Mouse (Mus musculus): ENCODE results near the gene Zfp296. TPM values are rescaled to one million over a fixed set of nuclear protein-coding genes. Genes with fewer than 3 reads are reported as not detected.

Zfp296 gene
- polyA plus RNA-seq, 1 experiment from 2014 or later, result 0.31 TPM

DNA sequence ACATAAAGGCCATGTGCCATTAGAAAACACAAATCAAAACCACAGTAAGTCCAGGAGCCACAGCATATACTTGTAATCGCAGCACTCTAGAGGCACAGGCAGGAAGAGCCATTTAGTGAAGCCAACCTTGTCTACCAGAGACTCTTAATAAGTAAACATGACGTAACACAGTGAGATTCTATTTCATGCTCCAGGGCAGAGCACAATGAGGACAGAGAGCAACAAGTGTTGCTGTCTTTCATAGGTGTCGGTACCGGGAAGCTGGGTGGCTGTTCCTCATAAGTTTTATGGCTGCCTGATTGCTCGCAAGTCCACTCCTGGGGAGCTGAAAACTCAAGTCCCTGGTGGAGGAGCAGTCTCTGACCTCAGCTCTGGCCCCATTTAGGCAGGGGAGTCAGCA, 25.5 kb upstream of the Zfp296 start:
- H3K4me3 ChIP-seq (replicated peaks), result no peak overlapping the region
- no peaks in the 10 kb centered on the region for H3K27me3 ChIP-seq
- WGBS, result 91% methylated on average over 5 of the region's 5 CpGs
- peaks cover 11% of the 10 kb centered on the region; the same call in 1 of the 2 replicates for H3K4me1 ChIP-seq (replicated peaks)
- no peak overlapping the region for H3K9ac ChIP-seq (replicated peaks)
- no peak for ATAC-seq
- H3K9me3 ChIP-seq, result no peaks in the 10 kb centered on the region
- H3K36me3 ChIP-seq, result peaks cover 33% of the 10 kb centered on the region
- no peak overlapping the region for H3K4me2 ChIP-seq (replicated peaks)
- H3K27ac ChIP-seq, result no peak overlapping the region

DNA sequence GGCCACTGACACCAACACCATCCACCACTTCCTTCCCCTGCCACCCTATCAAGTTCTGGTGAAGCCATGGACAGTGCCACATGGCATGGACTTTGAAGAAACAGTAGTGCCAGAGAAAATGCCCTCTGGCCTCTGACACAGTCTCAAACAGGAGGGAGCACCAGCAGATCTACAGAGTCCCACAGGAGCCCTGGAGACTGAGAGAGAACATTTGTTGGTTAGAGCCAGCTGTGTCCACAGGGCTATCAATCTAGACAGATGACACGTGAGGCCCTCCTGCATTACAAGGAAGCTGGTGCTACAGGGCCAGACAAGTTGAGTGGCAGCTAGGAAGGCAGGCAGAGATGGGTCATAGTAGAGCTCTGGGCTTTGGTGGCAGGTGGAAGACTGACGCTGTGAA, 24.6 kb upstream of the Zfp296 start:
- Histone ChIP-seq H3K27me3 (no peaks in the 10 kb centered on the region), H3K4me1 (replicated peaks) (peaks cover 17% of the 10 kb centered on the region), H3K4me3 (replicated peaks) (no peak overlapping the region), H3K9ac (replicated peaks) (no peak overlapping the region), H3K36me3 (peaks cover 37% of the 10 kb centered on the region), H3K27ac (no peak overlapping the region), H3K9me3 (no peaks in the 10 kb centered on the region), H3K4me2 (replicated peaks) (no peak overlapping the region)
- 77% methylated on average over 2 of the region's 2 CpGs for WGBS
- no peak for ATAC-seq

DNA sequence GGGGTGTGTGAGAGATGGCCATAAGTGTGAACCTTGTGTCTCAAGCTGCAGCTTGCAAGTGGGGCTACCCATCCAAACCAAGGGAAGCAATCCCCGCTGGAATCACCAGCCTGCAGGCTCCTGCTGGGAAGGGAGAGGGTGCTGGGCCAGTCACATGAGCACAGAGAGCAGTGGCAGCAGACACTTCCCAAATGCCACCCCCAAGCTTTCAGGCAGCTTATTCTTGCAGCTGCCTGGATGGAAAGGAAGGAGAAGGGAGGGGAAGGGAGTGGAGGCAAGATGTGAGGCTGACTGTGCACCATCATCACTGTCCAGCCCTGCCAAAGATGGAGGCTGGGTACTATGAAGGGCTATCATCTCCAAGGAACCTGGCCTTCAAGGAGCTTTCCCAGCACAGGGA, 22.9 kb upstream of the Zfp296 start:
- Histone ChIP-seq H3K36me3 (peaks cover 45% of the 10 kb centered on the region), H3K4me2 (replicated peaks) (no peak overlapping the region), H3K4me3 (replicated peaks) (no peak overlapping the region), H3K27me3 (no peaks in the 10 kb centered on the region), H3K4me1 (replicated peaks) (peaks cover 27% of the 10 kb centered on the region), H3K9ac (replicated peaks) (no peak overlapping the region), H3K9me3 (no peaks in the 10 kb centered on the region), H3K27ac (no peak overlapping the region)
- no peak for ATAC-seq
- WGBS, result 75% methylated on average over 1 of the region's 1 CpGs

DNA sequence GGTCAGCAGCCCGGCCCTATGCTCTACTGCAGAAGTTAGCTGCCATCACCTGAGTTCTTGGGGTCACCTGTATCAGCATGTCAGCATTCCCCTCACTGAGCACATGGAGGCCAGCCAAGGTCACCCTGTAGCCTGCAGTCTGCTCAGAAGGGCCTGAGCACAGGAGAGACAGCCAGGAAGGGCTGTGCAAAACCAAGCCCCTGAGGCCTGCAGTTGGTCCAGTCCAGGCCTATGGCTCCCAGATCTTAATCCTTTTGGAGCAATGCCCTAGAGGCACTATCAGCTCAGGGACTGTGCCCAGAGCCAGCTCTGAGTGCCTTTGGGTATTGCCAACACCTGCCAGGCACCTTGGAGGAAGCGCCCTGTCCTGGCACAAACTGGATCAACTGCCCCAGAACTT, 20.0 kb upstream of the Zfp296 start:
- Histone ChIP-seq H3K4me3 (replicated peaks) (no peak overlapping the region), H3K36me3 (peaks cover 45% of the 10 kb centered on the region), H3K9ac (replicated peaks) (0 out of 2 replicates have a peak overlapping the region, but pooled peaks have one; percentile 28), H3K27me3 (no peaks in the 10 kb centered on the region), H3K4me1 (replicated peaks) (peaks cover 48% of the 10 kb centered on the region), H3K4me2 (replicated peaks) (no peak overlapping the region), H3K27ac (no peak overlapping the region), H3K9me3 (no peaks in the 10 kb centered on the region)
- WGBS, result 97% methylated on average over 2 of the region's 2 CpGs
- ATAC-seq, result no peak

DNA sequence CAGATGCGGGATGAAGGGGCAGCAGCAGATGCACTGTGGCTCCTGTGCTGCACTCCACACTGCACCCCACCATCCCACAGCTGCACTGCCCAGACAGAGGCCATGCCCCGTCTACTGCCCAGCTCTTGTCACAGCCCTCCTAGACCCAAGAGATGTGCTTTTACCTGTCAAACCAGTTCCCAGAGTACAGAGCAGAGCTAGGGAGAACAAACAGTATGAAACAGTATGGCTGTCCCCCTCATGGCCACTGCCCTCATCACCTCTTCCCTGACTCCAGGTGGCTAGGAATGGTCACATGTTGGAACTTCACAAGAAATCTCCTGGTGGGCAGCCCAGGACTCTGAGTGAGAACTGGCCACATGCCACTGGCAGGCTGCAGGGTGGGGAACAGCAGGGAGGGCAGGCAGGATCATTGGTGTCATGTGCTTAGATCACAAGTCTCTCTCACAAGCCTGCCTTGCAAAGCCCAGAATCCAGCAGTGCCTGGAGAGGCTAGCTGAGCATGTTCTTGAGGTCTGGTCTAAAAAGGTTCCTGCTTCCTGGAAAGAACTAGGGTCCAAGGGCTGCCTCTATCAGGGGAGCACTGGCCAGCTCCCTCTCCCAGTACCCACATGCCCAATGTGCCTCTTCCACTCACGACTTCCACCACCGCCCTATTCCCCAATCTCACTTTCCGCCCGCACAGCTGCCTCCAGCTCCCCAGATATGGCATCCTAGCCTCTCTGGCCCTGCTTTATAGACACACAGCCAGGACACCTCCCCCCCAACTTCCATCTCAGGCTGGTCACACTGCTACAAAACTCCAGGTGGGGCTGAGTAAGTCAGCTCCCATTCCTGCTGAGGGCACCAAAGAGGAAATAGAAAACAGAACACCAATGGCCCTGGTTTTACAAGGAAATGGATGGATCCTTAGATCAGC, 18.8 kb upstream of the Zfp296 start:
- Histone ChIP-seq H3K4me3 (replicated peaks) (0 out of 2 replicates have a peak overlapping the region, but pooled peaks have one; percentile 4), H3K4me1 (replicated peaks) (peaks cover 52% of the 10 kb centered on the region)

DNA sequence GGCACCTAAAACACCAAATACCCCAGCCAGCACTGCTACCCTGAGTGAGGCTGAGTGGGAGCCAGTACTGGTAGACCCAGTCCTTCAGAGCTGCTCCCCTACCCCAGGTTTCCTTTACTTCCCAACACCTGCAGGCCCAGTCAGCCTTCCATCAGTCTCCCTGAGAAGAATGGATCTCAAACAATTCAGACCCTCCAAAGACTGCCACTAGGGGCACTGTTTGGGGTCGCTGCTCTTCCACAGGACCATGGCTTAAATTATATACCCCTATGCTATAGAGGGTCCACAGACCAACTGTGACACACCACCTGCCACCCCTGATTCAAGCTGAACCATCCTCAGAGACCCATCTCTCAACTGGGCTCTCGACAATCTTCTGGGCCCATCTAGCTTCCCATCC, 18.1 kb upstream of the Zfp296 start:
- ATAC-seq, result no peak
- Histone ChIP-seq H3K36me3 (peaks cover 28% of the 10 kb centered on the region), H3K9ac (replicated peaks) (peak overlapping the region; percentile 97), H3K4me1 (replicated peaks) (peaks cover 57% of the 10 kb centered on the region), H3K4me2 (replicated peaks) (peak overlapping the region; percentile 99), H3K27ac (no peak overlapping the region), H3K27me3 (no peaks in the 10 kb centered on the region), H3K9me3 (no peaks in the 10 kb centered on the region), H3K4me3 (replicated peaks) (0 out of 2 replicates have a peak overlapping the region, but pooled peaks have one; percentile 4)
- WGBS, result 27% methylated on average over 2 of the region's 2 CpGs

More for the DNA sequence above, 18.8 kb upstream of the Zfp296 start:
- 97% methylated on average over 6 of the region's 6 CpGs for WGBS
- H3K27ac ChIP-seq, result no peak overlapping the region
- H3K27me3 ChIP-seq, result no peaks in the 10 kb centered on the region
- no peaks in the 10 kb centered on the region for H3K9me3 ChIP-seq
- H3K36me3 ChIP-seq, result peaks cover 36% of the 10 kb centered on the region
- H3K4me2 ChIP-seq (replicated peaks), result peak overlapping the region; percentile 99
- no peak for ATAC-seq
- peak overlapping the region; percentile 97; the same call in 1 of the 2 replicates for H3K9ac ChIP-seq (replicated peaks)

DNA sequence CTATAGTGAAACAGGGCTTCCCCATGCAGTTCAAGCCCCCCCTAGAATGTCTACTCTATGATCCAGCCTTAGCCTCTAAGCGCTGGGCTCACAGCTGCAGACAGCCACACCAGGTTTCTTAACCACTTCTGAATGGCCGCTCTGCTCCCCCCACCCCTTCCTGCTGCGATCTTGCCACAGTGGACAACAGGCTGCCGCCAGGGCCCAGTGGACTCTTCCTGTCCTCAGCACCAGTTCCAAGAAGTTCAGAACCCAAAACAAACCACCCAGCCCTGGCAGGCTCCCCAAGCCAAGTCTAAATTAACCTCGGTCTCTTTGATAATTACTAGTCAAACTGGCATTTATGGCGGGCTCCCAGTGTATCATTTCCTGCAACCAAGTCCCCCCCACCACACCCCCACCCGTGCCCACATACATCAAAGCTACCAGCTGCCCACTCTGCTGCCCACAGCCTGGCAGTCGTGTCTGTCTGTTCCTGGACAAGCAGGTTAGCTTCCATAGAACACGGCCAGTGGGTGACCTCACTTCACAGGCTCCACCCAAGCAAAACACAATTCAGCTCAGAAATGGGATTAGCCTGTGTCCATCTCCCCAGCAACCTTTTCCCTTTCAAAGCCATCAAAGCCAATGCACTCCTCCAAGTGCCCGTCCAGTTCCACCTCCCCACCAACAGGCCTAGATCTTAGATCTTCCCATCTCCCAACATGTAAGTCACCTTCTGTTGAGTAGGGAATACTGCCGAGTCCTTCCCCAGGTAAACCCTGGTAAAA, 16.4 kb upstream of the Zfp296 start:
- Histone ChIP-seq H3K4me3 (replicated peaks) (peak overlapping the region; percentile 91), H3K27me3 (no peaks in the 10 kb centered on the region), H3K36me3 (peaks cover 31% of the 10 kb centered on the region), H3K4me1 (replicated peaks) (peaks cover 57% of the 10 kb centered on the region), H3K9me3 (no peaks in the 10 kb centered on the region), H3K4me2 (replicated peaks) (peak overlapping the region; percentile 99), H3K27ac (peak overlapping the region; percentile 94; the same call in 1 of the 2 replicates), H3K9ac (replicated peaks) (peak overlapping the region; percentile 97)
- ATAC-seq, result no peak
- 17% methylated on average over 11 of the region's 11 CpGs for WGBS

DNA sequence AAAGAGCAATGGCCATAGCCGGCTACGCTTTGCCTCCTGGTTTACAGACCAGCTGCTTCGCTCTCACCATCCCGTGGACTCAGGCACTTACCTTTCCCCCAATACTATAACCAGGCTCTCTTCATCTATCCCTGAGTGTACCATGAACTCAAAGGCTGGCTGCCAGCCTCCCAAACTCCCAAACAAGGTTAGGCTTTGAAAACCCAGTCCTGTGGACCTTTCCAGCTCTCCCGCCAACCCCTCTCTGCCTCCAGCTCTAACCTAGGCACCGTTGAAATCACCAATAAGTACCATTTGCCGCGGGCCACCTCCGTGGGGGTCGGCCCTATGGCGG, 15.7 kb upstream of the Zfp296 start:
- peaks cover 56% of the 10 kb centered on the region for H3K4me1 ChIP-seq (replicated peaks)
- H3K9me3 ChIP-seq, result no peaks in the 10 kb centered on the region
- H3K4me2 ChIP-seq (replicated peaks), result peak overlapping the region; percentile 99
- H3K36me3 ChIP-seq, result peaks cover 33% of the 10 kb centered on the region
- peak overlapping the region; percentile 91 for H3K4me3 ChIP-seq (replicated peaks)
- no peaks in the 10 kb centered on the region for H3K27me3 ChIP-seq
- peak overlapping the region; percentile 94 for H3K27ac ChIP-seq
- WGBS, result 2% methylated on average over 11 of the region's 11 CpGs
- H3K9ac ChIP-seq (replicated peaks), result peak overlapping the region; percentile 97
- no peak for ATAC-seq

DNA sequence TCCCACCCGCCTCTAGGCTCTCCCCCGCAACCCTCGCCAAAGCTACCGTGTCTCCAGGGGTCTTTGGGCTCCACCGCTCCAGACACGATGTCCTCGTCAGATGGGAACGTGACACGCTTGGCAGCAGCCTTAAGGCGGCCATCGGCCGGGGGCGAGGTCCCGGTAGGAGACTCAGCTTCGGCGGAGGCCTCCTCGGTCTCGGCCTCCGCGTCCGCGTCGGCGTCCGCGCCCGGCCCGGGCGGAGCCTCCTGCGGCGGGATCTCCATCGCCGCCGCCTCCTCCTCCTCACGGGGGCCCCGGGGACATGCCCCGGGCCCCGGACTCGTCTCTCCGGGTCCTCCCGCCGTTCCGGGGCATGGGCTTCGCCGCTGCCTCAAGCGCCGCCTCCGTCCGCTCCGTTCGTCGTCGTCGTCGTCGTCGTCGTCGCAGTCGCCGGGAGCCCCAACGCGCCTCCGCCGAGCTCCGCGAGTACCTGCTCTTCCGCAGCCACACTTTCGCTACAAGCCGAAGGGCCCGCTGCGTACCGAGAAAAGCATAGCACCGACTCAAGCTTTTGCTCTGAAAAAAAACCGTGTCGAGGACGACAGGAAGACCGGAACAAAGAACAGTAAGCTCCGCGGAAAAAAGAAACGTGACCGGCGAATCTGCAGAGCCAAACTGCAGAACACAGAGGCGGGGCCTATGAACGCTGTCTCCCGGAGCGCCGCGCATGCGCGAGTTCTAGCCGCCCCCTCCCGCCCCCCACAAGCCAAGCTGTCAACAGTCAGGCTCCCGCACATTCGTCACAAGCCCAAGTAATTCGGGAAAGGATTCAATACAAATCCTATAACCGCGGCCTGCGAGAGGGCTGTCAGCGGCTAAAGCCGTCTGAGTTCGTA, 15.1 kb upstream of the Zfp296 start:
- ATAC-seq, result peak; percentile 81
- Histone ChIP-seq H3K4me2 (replicated peaks) (peak overlapping the region; percentile 99), H3K27ac (peak overlapping the region; percentile 94), H3K4me1 (replicated peaks) (peaks cover 52% of the 10 kb centered on the region), H3K9me3 (no peaks in the 10 kb centered on the region), H3K4me3 (replicated peaks) (peak overlapping the region; percentile 91), H3K36me3 (peaks cover 37% of the 10 kb centered on the region), H3K27me3 (no peaks in the 10 kb centered on the region), H3K9ac (replicated peaks) (peak overlapping the region; percentile 97)
- under 1% methylated on average over 102 of the region's 102 CpGs for WGBS

DNA sequence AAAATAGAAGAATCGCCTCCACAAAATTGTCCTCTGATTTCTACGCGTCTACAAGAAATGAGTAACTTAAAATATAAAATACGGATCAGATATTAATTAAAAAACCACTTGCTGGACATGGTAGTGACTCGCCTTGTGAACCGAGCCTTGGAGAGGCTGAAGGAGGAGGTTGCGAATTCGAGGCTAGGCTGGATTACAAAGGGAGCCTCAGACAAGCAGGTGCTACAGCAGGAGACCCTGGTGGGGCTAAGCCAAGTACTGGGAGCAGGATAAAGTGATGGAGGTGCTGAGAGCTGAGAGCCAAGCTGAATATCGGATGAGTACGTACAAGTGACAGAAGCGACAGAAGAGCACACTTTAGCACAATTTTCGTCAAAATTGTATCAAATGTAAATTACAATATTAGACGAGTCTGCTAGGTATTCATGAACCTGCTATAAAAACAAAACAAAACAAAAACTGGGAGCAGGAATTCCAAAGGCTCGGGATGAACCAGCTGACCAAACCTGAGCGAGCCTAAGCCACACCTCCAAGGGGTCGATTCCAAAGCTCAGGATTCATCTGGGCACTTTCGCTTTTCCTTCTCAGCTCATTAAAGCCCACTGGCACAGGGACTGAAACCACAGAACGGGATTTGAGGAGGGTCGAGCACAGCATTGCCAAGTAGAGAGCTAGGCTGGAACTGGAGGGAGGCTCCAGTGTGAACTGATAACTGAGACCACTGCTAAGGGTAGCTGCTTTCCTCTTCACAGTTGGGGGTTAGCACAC, 14.3 kb upstream of the Zfp296 start, which contains the start of gene Ppp1r37:
TSS of gene Ppp1r37 (minus strand) at position 434 of the 768 bp plus-strand sequence.
- peaks cover 30% of the 10 kb centered on the region for H3K36me3 ChIP-seq
- H3K9me3 ChIP-seq, result no peaks in the 10 kb centered on the region
- peak within 1 kb of the TSS; percentile 99 for H3K4me2 ChIP-seq (replicated peaks)
- H3K4me1 ChIP-seq (replicated peaks), result peaks cover 44% of the 10 kb centered on the region
- WGBS, result 2% methylated on average over 19 of the region's 19 CpGs
- H3K4me3 ChIP-seq (replicated peaks), result peak within 1 kb of the TSS; percentile 91
- peak within 1 kb of the TSS; percentile 97 for H3K9ac ChIP-seq (replicated peaks)
- peak; percentile 57 for ATAC-seq
- H3K27me3 ChIP-seq, result no peaks in the 10 kb centered on the region
- peak within 1 kb of the TSS; percentile 94 for H3K27ac ChIP-seq

DNA sequence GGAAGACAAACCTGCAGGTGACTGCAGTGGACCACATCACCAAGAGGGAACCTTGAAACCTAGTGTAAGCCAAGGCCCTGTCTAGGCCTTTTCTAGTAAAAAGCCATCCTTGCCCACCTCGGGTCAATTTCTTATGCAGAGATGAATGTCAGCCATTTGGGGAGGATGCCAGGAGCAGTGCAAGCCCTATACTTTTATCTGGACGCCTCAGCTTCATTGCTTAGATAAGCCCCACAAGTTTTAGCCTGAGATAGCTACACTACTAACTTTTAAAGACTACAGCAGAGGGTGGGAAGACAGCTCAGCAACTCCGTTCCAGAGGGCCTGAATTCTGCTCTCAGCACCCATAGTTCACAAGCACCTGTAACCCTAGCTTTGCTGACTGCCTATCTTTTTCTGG, 13.2 kb upstream of the Zfp296 start:
- Histone ChIP-seq H3K36me3 (peaks cover 32% of the 10 kb centered on the region), H3K9ac (replicated peaks) (no peak overlapping the region; the same call in 1 of the 2 replicates), H3K4me1 (replicated peaks) (peaks cover 33% of the 10 kb centered on the region), H3K27ac (no peak overlapping the region), H3K4me2 (replicated peaks) (peak overlapping the region; percentile 99), H3K4me3 (replicated peaks) (no peak overlapping the region), H3K27me3 (no peaks in the 10 kb centered on the region), H3K9me3 (no peaks in the 10 kb centered on the region)
- ATAC-seq, result no peak
- 85% methylated on average over 3 of the region's 3 CpGs for WGBS
